Mouse (Mus musculus) neural tube, embryonic 12.5 days (tissue): ENCODE results near the gene Ap3b2. TPM values are rescaled to one million over a fixed set of nuclear protein-coding genes. Genes with fewer than 3 reads are reported as not detected.

Experiments
- ATAC-seq: fragments of 200-750 bp; cut with Nextera tagmentation; 2 replicates; pipeline ENCODE4 v1.8.0; 2017; ENCODE audit warnings: low read depth, mild to moderate bottlenecking, moderate TSS enrichment, moderate library complexity; ENCODE audit not compliant: low FRiP score
- H3K27ac ChIP-seq: fragments of 300-500 bp; sonication (generic); 2 replicates; pipeline ENCODE4 v1.5.1; 2016
- H3K27me3 ChIP-seq: fragments of 300-500 bp; sonication (generic); replicated peaks from 2 replicates; pipeline ENCODE4 v1.6.1; 2016; ENCODE audit warnings: mild to moderate bottlenecking
- H3K36me3 ChIP-seq: fragments of 300-500 bp; sonication (generic); 2 replicates; pipeline ENCODE4 v1.6.1; 2016; ENCODE audit warnings: mild to moderate bottlenecking
- H3K4me1 ChIP-seq: fragments of 300-500 bp; sonication (generic); 2 replicates; pipeline ENCODE4 v1.6.1; 2016
- H3K4me2 ChIP-seq: fragments of 300-500 bp; sonication (generic); replicated peaks from 2 replicates; pipeline ENCODE4 v1.6.1; 2016; ENCODE audit warnings: mild to moderate bottlenecking
- H3K4me3 ChIP-seq: fragments of 300-500 bp; sonication (generic); 2 replicates; pipeline ENCODE4 v1.5.1; 2016
- H3K9ac ChIP-seq: fragments of 300-500 bp; sonication (generic); 2 replicates; pipeline ENCODE4 v1.6.1; 2016; ENCODE audit warnings: mild to moderate bottlenecking
- H3K9me3 ChIP-seq: fragments of 300-500 bp; sonication (generic); 2 replicates; pipeline ENCODE4 v1.6.1; 2016; ENCODE audit warnings: mild to moderate bottlenecking
- WGBS: fragments of 180-500 bp; shearing (Covaris S2); methylation state at CpG from one replicate; pipeline ENCODE4 v1.1.7; 2016; 5-methylcytosine and 5-hydroxymethylcytosine counted together
- polyA plus RNA-seq: library from polyadenylated mRNA; unstranded; fragments of >200 nt; fragmentation: Nextera tagmentation; extraction: Ambion mirVana; gene quantifications from 2 replicates; pipeline ENCODE4 v1.2.1, GENCODE M21; 2016

The Ap3b2 gene
- 88.5 and 89.7 TPM in 2 replicates for polyA plus RNA-seq

DNA sequence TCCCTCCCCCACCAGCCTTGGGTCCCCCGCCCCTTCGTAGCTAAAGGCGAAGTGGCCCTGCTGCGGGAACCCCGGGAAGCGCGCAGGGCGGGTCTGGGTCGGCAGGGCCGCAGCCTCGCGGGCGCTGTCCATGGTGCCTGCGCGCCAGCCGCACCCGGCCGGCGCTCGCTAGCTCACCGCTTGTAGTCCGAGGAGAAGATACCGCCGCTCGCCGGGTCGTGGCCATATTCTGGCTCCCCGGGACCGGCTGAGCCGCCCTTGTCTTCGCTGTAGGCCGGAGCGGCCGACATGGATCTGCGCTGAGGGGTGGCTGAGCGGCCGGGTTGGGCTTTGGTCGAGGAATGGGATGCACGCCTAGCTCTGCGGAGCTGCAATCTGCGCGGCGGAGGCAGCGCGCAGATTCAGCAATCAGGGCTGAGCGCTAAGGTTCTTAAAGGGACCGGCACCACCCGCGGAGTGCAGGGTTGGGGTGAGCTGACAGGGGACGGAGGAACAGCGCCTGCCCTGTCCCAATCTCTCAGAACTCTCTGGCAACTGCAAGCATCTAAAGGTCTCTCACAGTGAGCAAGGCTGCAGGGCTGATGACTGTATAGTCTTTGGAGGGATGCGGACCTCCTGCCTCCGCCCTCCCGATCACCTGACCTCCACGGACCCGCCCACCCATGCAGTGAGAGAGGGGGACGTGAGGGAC lies at the start of gene Ap3b2:
Ap3b2 (minus strand) TSS at position 595 of the 691 bp plus-strand sequence.
- H3K4me1 ChIP-seq: peaks cover 27% of the 10 kb centered on the region
- peak within 1 kb of the TSS; percentile 96 for H3K27ac ChIP-seq
- H3K9me3 ChIP-seq: no peaks in the 10 kb centered on the region
- ATAC-seq: peak; percentile 91
- peak within 1 kb of the TSS; percentile 68 for H3K4me2 ChIP-seq
- H3K9ac ChIP-seq: peak within 1 kb of the TSS; percentile 78
- peak within 1 kb of the TSS; percentile 69 for H3K4me3 ChIP-seq
- no peaks in the 10 kb centered on the region for H3K27me3 ChIP-seq
- under 1% methylated on average over 57 of the region's 57 CpGs for WGBS
- no peaks in the 10 kb centered on the region for H3K36me3 ChIP-seq

DNA sequence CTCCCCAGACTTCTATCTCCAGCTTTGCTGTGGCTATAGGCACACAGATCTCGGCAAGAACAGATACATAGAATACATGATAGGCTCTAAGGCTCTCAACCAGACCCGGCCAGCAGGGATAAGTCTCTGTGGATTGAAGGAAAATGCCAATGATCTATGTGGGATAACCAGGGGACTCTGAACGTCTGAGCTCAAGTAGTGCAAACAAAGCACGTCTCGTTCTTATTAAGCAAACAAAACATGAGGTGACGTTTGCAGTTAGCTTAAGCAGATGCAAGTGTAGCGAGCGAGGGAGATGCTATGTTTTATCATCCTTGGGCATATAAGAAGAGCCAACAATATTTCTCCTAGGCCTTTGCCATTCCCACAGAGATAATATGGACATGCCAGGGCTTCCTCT lies 49.2 kb upstream of the Ap3b2 start:
- WGBS: 87% methylated on average over 8 of the region's 8 CpGs
- Histone ChIP-seq H3K9ac (no peak overlapping the region), H3K9me3 (no peaks in the 10 kb centered on the region), H3K27ac (no peak overlapping the region), H3K4me1 (peaks cover 7% of the 10 kb centered on the region), H3K4me3 (no peak overlapping the region), H3K27me3 (no peaks in the 10 kb centered on the region), H3K36me3 (no peaks in the 10 kb centered on the region), H3K4me2 (no peak overlapping the region)
- no peak for ATAC-seq

DNA sequence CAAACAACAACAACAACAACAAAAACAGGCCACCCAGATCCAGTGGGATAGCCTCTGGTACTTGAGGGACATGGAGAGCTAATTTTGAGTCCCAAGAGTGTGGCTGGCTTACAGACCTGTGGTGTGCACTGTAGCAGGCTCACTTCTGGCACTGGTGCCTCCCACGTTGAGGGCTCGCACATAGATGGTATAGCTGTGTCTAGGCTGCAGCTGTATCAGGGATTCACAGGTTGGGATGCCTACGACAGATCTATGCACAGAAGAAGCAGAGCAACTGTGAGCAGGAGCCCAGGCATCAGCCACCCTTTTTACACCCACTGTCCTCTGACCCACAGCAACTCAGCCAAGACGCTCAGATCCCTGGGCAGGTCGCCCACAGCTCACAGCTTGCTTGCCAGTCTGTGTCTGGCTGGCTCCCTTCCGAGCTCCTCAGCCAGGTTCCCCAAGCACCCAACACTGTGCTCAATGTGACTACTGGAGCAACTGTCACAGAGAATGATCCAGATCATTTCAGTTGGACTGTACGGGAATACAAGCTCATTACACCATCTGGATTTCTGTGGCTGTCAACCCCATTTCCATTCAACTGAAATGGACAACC lies 48.3 kb upstream of the Ap3b2 start:
- H3K9me3 ChIP-seq: no peaks in the 10 kb centered on the region
- WGBS: 85% methylated on average over 7 of the region's 7 CpGs

DNA sequence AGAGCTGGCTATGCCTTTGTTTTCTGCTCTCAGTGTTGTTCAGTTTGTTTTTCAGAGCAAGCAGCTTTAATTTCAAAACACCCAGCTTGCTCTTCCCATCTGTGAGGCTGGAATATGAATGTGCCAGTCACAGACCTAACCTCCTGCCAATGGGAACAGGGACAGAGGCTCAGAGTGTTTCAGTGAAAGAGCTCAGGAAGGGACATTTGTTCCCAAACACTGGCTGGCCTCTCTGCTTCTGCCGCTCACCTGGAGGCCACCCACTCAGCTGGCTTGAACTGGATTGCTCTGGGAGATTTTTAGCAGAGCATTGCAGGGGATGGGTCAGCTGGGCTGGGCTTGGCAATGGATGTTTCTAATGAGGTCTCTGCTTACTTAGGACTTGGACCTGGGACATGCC lies 47.3 kb upstream of the Ap3b2 start:
- no peak overlapping the region for H3K27ac ChIP-seq
- H3K9ac ChIP-seq: no peak overlapping the region
- H3K4me2 ChIP-seq: no peak overlapping the region
- H3K4me3 ChIP-seq: no peak overlapping the region
- H3K27me3 ChIP-seq: no peaks in the 10 kb centered on the region
- 58% methylated on average over 1 of the region's 1 CpGs for WGBS
- no peak for ATAC-seq
- no peaks in the 10 kb centered on the region for H3K9me3 ChIP-seq
- no peaks in the 10 kb centered on the region for H3K36me3 ChIP-seq
- peaks cover 7% of the 10 kb centered on the region for H3K4me1 ChIP-seq

More for the DNA sequence above, 48.3 kb upstream of the Ap3b2 start:
- Histone ChIP-seq H3K36me3 (no peaks in the 10 kb centered on the region), H3K9ac (no peak overlapping the region), H3K4me2 (no peak overlapping the region), H3K4me1 (peaks cover 7% of the 10 kb centered on the region), H3K27ac (no peak overlapping the region), H3K4me3 (no peak overlapping the region), H3K27me3 (no peaks in the 10 kb centered on the region)
- ATAC-seq: no peak

DNA sequence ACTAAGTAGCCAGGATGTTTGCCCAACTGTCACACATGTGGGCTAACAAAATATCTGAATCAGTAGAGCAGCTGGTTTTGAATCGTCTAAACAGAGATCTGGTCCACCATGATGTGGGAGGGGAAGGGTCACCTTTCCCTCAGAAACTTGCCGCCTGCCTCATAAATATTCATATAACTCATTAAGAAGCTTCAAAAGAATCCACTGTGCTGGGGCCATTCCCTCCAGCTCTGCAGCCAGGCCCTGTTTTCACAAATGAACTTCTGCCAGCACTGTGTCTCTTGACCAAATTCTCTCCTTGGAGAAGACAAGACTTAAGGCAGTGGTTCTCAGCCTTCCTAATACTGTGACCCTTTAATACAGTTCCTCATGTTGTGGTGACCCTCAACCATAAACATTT lies 45.8 kb upstream of the Ap3b2 start:
- no peak for ATAC-seq
- 18% methylated on average over 2 of the region's 2 CpGs for WGBS
- Histone ChIP-seq H3K36me3 (peaks cover 10% of the 10 kb centered on the region), H3K9ac (no peak overlapping the region), H3K9me3 (no peaks in the 10 kb centered on the region), H3K4me3 (no peak overlapping the region), H3K27ac (no peak overlapping the region), H3K27me3 (no peaks in the 10 kb centered on the region), H3K4me2 (no peak overlapping the region), H3K4me1 (peaks cover 7% of the 10 kb centered on the region)

DNA sequence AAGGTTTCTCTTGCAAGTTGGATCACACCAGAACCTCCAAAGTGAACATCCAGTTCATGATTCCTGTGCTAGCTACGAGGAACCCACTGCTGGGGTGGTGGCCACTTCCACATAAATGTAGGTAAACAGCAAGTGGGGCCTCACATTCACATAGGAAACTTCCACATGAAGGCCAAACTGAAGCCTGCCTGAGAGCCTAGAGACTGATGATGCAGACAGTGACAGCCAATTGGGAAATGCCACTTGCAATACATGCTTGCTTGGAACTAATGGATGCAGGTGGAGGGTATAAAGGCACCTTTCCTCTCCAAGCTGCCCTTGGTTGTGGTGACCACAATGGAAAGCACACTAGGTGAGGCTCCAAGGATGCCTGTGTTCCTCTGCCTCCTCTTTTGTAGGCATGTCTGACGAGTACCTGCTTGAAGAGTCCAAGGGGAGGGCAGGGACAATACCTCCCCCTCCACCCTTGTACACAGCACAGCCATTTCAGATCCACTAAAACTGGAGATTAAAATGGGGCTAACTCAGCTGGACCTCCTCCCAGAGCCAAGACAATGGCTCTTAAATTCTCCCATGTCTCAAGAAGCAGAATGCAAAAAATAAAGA lies 44.4 kb upstream of the Ap3b2 start:
- Histone ChIP-seq H3K9ac (no peak overlapping the region), H3K4me3 (no peak overlapping the region), H3K9me3 (0 out of 2 replicates have a peak, but pooled peaks cover 4% of the 10 kb centered on the region), H3K27ac (no peak overlapping the region), H3K36me3 (peaks cover 24% of the 10 kb centered on the region), H3K4me1 (peaks cover 7% of the 10 kb centered on the region), H3K4me2 (no peak overlapping the region), H3K27me3 (no peaks in the 10 kb centered on the region)
- ATAC-seq: no peak
- 88% methylated on average over 2 of the region's 2 CpGs for WGBS

DNA sequence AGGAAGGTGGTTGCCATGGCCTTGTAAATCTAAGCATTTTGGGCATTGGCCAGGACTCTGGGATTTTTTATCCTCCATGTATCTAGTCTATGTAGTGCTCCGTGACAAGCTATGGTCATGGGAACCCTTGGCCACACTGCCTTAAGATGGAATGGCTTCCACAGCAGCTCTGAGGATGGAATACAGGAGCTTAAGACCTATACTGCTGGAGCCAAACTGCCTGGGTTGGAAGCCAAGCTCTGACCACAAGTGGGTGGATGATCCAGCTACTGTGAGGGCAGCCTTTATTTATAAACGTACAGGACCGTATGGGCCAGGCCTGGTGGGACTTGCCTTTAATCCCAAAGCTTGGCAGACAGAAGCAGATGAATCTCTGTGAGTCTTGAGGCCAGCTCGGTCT lies 42.8 kb upstream of the Ap3b2 start:
- Histone ChIP-seq H3K4me1 (peaks cover 7% of the 10 kb centered on the region), H3K9ac (no peak overlapping the region), H3K4me3 (no peak overlapping the region), H3K27ac (no peak overlapping the region), H3K27me3 (no peaks in the 10 kb centered on the region), H3K9me3 (0 out of 2 replicates have a peak, but pooled peaks cover 4% of the 10 kb centered on the region), H3K4me2 (no peak overlapping the region), H3K36me3 (peaks cover 41% of the 10 kb centered on the region)
- WGBS: 88% methylated on average over 4 of the region's 4 CpGs
- ATAC-seq: no peak

DNA sequence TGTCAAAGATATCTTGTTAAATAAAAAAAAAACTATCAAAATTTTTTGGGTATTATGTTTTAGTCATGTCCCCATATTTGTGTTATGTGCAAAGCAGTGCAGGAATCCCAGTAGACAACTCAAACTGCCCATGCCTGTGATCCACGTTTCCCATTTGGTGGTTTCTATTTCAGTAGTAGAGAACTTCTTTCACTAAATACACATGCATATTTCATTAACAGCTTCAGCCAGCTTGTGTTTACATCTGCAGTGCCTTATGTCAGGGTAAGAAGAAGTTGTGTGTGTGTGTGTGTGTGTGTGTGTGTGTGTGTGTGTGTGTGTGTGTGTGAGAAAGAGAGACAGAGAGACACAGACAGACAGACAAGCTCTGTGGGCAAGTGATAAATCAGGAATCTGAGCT lies 37.7 kb upstream of the Ap3b2 start:
- 77% methylated on average over 1 of the region's 1 CpGs for WGBS
- no peaks in the 10 kb centered on the region for H3K27me3 ChIP-seq
- no peak overlapping the region for H3K27ac ChIP-seq
- H3K9me3 ChIP-seq: 0 out of 2 replicates have a peak, but pooled peaks cover 4% of the 10 kb centered on the region
- ATAC-seq: no peak
- H3K4me3 ChIP-seq: no peak overlapping the region
- no peak overlapping the region for H3K4me2 ChIP-seq
- no peak overlapping the region for H3K9ac ChIP-seq
- H3K36me3 ChIP-seq: peaks cover 74% of the 10 kb centered on the region
- H3K4me1 ChIP-seq: no peaks in the 10 kb centered on the region

DNA sequence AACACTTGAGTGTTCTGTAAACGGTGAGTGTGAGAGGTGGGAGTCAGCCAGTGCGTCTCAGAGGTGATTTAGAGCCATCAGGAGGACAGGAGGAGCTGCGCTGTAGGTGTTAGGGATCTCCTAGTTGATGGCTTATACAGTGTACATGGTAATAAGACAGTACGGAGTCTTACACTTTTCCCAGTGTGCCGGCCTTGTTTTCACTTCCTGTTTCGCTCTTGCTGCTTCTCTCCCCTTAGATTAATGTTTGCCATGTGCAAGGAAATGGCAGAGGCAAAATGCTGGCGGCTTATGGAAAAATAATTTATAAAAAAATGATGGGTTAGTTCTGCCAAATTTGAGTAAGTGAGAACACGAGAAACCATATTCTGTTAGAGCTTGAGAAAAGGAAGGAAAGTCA lies 35.2 kb upstream of the Ap3b2 start:
- Histone ChIP-seq H3K36me3 (peaks cover 60% of the 10 kb centered on the region), H3K9me3 (0 out of 2 replicates have a peak, but pooled peaks cover 4% of the 10 kb centered on the region), H3K9ac (no peak overlapping the region), H3K4me3 (no peak overlapping the region), H3K4me2 (no peak overlapping the region), H3K27ac (no peak overlapping the region), H3K27me3 (no peaks in the 10 kb centered on the region), H3K4me1 (peaks cover 10% of the 10 kb centered on the region)
- 95% methylated on average over 8 of the region's 8 CpGs for WGBS
- ATAC-seq: no peak

DNA sequence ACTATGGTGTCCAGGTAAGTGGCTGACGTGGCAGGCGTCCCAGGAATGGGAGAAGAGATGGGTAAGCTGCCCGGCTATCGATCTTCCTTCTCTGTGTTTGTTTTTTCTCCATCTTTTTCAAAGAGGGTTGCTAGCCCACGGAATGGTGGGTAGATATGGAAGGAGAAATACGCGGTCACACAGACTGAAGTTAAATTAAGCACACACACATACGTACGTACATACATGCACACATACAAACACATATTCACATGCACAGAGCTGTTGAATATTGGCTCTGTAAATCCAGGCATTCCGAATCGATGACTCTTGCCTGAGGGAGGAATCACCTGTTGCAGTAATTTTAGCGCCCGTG lies 29.9 kb upstream of the Ap3b2 start:
- peak overlapping the region; percentile 74 for H3K4me2 ChIP-seq
- 15% methylated on average over 13 of the region's 13 CpGs for WGBS
- H3K27me3 ChIP-seq: no peaks in the 10 kb centered on the region
- 0 out of 2 replicates have a peak overlapping the region, but pooled peaks have one; percentile 81 for H3K27ac ChIP-seq
- peaks cover 9% of the 10 kb centered on the region; the same call in 1 of the 2 replicates for H3K36me3 ChIP-seq
- peak overlapping the region; percentile 55 for H3K9ac ChIP-seq
- H3K4me1 ChIP-seq: peaks cover 11% of the 10 kb centered on the region
- no peak; the same call in 1 of the 2 replicates for ATAC-seq
- H3K9me3 ChIP-seq: no peaks in the 10 kb centered on the region
- H3K4me3 ChIP-seq: peak overlapping the region; percentile 61

DNA sequence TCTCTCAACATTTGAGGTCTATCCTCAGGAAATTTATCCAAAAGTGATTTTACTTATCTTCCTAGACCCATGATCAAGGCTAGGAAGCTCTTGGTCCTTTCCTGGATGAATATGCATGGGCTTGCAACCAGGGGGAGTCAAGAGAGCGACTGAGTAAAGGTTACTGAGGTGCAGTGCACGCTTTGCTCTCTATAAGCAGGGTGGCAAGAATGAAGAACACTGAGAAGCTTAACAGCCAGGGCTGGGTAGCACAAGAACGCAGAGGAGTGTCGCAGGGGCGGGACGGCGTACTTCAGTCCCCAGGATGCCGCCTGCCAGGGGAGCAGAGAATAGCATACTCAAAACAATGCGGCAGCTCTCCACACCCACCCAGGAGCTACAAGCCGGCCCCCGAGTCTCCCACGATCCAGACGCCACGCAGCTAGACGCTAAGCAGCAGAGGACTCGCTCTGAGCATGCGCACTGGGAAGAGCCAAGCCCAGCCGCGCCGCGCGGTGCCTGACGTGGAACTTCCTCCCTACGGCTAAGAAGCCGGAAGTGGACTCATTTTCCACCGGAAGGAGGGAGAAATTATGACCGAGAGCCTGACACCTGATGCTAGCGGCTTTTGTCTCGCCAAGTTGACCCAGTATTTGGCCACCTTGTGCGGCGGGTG lies 29.4 kb upstream of the Ap3b2 start:
- peak overlapping the region; percentile 74 for H3K4me2 ChIP-seq
- H3K27ac ChIP-seq: peak overlapping the region; percentile 81
- under 1% methylated on average over 31 of the region's 31 CpGs for WGBS
- peaks cover 9% of the 10 kb centered on the region; the same call in 1 of the 2 replicates for H3K36me3 ChIP-seq
- H3K4me3 ChIP-seq: peak overlapping the region; percentile 61
- ATAC-seq: peak; percentile 98
- H3K27me3 ChIP-seq: no peaks in the 10 kb centered on the region
- peak overlapping the region; percentile 68 for H3K9ac ChIP-seq
- peaks cover 11% of the 10 kb centered on the region for H3K4me1 ChIP-seq
- H3K9me3 ChIP-seq: no peaks in the 10 kb centered on the region
